Mouse (Mus musculus) bone marrow macrophage, adult 2 months (primary cell): ENCODE data around the gene Gm5426.

Source experiments
- CTCF ChIP-seq: IDR thresholded peaks from 2 replicates; pipeline ENCODE4 v1.5.1; 2012; ENCODE audit warnings: low read depth, mild to moderate bottlenecking, low read length, moderate library complexity
- POLR2A ChIP-seq: IDR thresholded peaks from 2 replicates; pipeline ENCODE4 v1.6.1; 2012; ENCODE audit warnings: mild to moderate bottlenecking, low read depth, low read length, borderline replicate concordance

DNA sequence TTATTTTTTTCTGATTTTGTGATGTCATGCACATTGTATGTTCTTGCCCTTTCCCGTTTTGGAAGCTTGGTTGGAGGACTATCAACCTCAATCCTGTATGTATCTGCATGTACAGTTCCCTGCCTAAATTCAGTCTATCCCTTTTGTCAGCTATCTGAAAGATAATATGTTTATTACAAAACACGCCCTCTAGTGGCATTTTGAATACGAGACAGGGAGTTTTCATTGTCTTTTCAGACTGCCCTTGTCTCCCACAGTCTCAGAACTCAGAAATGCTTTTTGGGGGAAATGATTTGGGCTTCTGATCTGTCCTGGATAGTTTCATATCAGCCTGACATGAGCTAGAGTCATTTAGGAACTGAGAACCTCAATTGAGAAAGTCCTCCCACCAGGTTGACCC, 32.2 kb upstream of the Gm5426 start:
- no peak for TF ChIP-seq CTCF
- TF ChIP-seq POLR2A, result no peak
